Mouse (Mus musculus) embryonic facial prominence, embryonic 15.5 days (tissue): ENCODE measurements around the gene Bhmt. TPM values are rescaled to one million over a fixed set of nuclear protein-coding genes. Genes with fewer than 3 reads are reported as not detected.

Experiments
- ATAC-seq: fragments of 200-750 bp; cut with Nextera tagmentation; 2 replicates; pipeline ENCODE4 v1.8.0; 2017; ENCODE audit warnings: low read depth, moderate TSS enrichment; ENCODE audit not compliant: insufficient number of reproducible peaks, low FRiP score, low TSS enrichment
- H3K27ac ChIP-seq: fragments of 300-500 bp; sonication (generic); replicated peaks from 2 replicates; pipeline ENCODE4 v1.5.1; 2015; ENCODE audit warnings: mild to moderate bottlenecking, inconsistent platforms
- H3K27me3 ChIP-seq: fragments of 300-500 bp; sonication (generic); 2 replicates; pipeline ENCODE4 v1.6.1; 2015; ENCODE audit warnings: inconsistent platforms
- H3K36me3 ChIP-seq: fragments of 300-500 bp; sonication (generic); 2 replicates; pipeline ENCODE4 v1.6.1; 2015; ENCODE audit warnings: mild to moderate bottlenecking, inconsistent platforms
- H3K4me1 ChIP-seq: fragments of 300-500 bp; sonication (generic); 2 replicates; pipeline ENCODE4 v1.6.1; 2015; ENCODE audit warnings: inconsistent platforms
- H3K4me2 ChIP-seq: fragments of 300-500 bp; sonication (generic); replicated peaks from 2 replicates; pipeline ENCODE4 v1.6.1; 2015; ENCODE audit warnings: mild to moderate bottlenecking, inconsistent platforms
- H3K4me3 ChIP-seq: fragments of 300-500 bp; sonication (generic); replicated peaks from 2 replicates; pipeline ENCODE4 v1.5.1; 2015; ENCODE audit warnings: mild to moderate bottlenecking, inconsistent platforms
- H3K9ac ChIP-seq: fragments of 300-500 bp; sonication (generic); 2 replicates; pipeline ENCODE4 v1.6.1; 2015; ENCODE audit warnings: inconsistent platforms
- H3K9me3 ChIP-seq: fragments of 300-500 bp; sonication (generic); replicated peaks from 2 replicates; pipeline ENCODE4 v1.6.1; 2016; ENCODE audit warnings: inconsistent platforms
- WGBS: fragments of 180-500 bp; shearing (Covaris S2); methylation state at CpG from one replicate; pipeline ENCODE4 v1.1.7; 2015; 5-methylcytosine and 5-hydroxymethylcytosine counted together
- polyA plus RNA-seq: library from polyadenylated mRNA; unstranded; fragments of >200 nt; fragmentation: Nextera tagmentation; extraction: Ambion mirVana; gene quantifications from 2 replicates; pipeline ENCODE4 v1.2.1, GENCODE M21; 2015

Bhmt gene
- not detected in 2 replicates for polyA plus RNA-seq

DNA sequence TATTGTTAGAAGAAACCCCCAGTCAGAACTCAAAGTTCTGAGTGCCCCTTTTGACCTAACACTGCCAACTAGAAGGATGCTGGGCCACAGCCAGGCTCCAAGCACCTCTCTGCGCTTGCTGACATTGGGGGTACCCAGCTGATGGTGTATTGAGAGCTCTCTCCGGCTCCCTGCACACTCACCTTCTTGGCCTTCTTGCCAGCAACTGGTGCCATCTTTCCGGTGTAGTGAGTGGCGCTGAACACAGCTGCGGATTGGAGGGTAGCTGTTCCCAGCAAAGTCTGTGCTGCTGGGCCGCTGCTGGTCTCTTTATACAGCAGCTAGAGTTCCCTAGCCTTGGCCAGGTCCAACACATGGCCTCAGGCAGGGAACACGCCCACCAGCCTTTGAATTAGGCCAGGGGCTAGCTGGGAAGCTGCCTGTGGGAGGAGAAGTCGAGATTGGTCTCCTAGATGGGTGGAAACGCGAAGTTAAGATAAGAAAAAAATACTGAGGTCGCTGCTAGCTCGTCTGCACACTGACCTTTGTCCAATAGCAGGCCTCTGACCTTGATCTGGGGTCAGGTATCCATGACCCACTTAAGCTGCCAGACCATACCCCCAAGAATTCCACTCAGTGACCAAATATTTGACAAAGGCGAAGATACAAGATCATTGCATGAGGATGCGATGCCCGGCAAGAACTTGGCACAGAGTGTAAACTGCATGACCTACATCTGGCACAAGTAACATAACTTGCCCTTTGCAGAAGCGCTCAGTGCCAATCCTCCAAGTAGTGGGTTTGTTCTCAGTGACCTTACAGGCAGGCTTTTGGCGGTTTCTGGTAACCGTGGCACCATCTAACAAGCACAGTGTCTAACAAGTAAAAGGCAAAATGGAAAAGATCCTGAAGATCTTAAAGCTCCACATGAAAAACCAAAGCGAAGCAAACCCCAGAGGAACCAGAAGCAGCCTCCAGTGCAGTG is at the start of gene Bhmt:
TSS of gene Bhmt (minus strand) at position 680 of the 964 bp plus-strand sequence.
- Histone ChIP-seq H3K4me3 (no peak within 1 kb of the TSS), H3K27ac (no peak within 1 kb of the TSS), H3K36me3 (no peaks in the 10 kb centered on the region), H3K4me2 (no peak within 1 kb of the TSS), H3K4me1 (no peaks in the 10 kb centered on the region), H3K9ac (no peak within 1 kb of the TSS), H3K9me3 (no peaks in the 10 kb centered on the region), H3K27me3 (no peaks in the 10 kb centered on the region)
- ATAC-seq, result no peak
- 69% methylated on average over 19 of the region's 19 CpGs for WGBS

DNA sequence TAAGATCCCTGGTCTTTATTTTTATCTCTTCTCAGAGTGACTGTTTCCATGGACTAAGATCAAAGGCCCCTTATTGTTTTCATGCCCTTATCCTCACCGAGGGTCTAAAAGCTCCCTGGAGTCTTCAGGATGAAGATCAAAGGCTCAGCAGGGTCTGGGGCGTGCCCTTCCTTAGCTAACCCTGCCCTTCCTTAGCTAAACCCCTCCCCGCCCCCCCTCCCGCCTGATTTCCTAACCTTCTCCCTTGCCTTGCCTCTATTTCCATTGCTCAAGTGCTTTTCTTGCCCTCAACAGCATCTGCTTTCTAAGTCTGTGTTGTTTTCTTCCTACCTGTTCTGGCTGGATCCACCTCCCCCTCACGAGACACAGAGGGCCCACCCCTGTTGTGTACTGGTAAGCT is 49.6 kb upstream of the Bhmt start:
- H3K4me3 ChIP-seq, result no peak overlapping the region
- no peak overlapping the region for H3K9ac ChIP-seq
- H3K9me3 ChIP-seq, result no peaks in the 10 kb centered on the region
- no peak overlapping the region for H3K27ac ChIP-seq
- no peak overlapping the region for H3K4me2 ChIP-seq
- H3K4me1 ChIP-seq, result no peaks in the 10 kb centered on the region
- no peak for ATAC-seq
- 13% methylated on average over 5 of the region's 5 CpGs for WGBS
- no peaks in the 10 kb centered on the region for H3K36me3 ChIP-seq
- no peaks in the 10 kb centered on the region for H3K27me3 ChIP-seq

DNA sequence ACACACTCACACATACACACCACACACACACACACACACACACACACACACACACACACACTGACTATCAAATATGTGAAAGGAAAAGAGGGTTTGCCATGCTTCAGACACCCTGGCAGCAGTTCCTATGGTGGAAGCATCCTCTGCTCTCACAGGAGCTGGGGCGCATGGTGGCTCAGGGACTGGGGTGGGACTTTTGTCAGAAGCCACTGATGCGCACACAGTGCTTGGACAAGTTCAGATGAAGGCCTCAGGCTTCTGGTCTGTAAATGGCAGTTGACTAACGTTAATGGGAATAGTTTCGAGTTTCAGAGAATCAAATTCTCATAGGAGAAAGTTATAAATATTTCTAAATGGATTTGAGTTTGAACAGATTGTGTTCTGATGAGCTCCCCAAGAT is 47.5 kb upstream of the Bhmt start:
- Histone ChIP-seq H3K36me3 (no peaks in the 10 kb centered on the region), H3K9me3 (no peaks in the 10 kb centered on the region), H3K4me1 (no peaks in the 10 kb centered on the region), H3K27ac (no peak overlapping the region), H3K9ac (no peak overlapping the region), H3K4me3 (no peak overlapping the region), H3K27me3 (no peaks in the 10 kb centered on the region), H3K4me2 (no peak overlapping the region)
- WGBS, result 68% methylated on average over 4 of the region's 4 CpGs
- ATAC-seq, result no peak

DNA sequence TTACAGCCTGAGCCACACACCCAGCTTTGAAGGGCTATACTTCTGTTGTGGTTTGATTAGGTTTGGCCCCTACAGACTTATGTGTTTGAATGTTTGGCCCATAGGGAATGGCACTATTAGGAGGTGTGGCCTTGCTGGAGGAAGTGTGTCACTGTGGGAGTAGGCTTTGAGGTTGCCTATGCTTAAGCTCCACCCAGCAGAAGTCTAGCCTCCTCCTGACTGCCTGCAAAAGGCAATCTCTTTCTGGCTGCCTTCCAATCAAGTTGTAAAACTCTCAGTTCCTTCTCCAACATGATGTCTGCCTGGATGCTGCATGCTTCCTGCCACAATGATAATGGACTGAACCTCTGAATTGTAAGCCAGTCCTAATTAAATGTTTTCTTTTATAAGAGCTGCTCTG is 45.6 kb upstream of the Bhmt start:
- Histone ChIP-seq H3K27ac (no peak overlapping the region), H3K4me3 (no peak overlapping the region), H3K36me3 (no peaks in the 10 kb centered on the region), H3K4me1 (no peaks in the 10 kb centered on the region), H3K27me3 (no peaks in the 10 kb centered on the region), H3K4me2 (no peak overlapping the region), H3K9me3 (no peaks in the 10 kb centered on the region), H3K9ac (no peak overlapping the region)
- no peak for ATAC-seq

DNA sequence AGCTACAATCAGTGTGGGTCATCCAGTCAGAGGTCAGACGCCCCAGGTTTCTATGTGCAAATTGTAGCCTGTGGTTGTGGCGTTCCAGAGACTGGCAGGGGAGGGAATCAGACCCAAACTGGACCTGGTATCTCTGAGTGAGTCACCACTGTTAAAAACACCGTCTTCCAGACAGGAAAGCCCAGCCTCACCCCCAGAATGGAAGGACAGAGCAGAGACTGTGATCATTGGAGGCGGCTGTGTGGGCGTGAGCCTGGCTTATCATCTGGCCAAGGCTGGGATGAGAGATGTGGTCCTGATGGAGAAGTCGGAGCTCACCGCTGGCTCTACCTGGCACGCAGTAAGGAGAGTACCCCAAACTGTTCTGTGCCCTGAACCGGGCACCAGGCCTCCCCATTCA is 39.1 kb upstream of the Bhmt start:
- Histone ChIP-seq H3K4me2 (no peak overlapping the region), H3K9me3 (no peaks in the 10 kb centered on the region), H3K9ac (no peak overlapping the region), H3K4me3 (no peak overlapping the region), H3K27me3 (peaks cover 10% of the 10 kb centered on the region), H3K27ac (no peak overlapping the region), H3K4me1 (0 out of 2 replicates have a peak, but pooled peaks cover 5% of the 10 kb centered on the region), H3K36me3 (no peaks in the 10 kb centered on the region)
- 73% methylated on average over 9 of the region's 9 CpGs for WGBS
- ATAC-seq, result no peak

DNA sequence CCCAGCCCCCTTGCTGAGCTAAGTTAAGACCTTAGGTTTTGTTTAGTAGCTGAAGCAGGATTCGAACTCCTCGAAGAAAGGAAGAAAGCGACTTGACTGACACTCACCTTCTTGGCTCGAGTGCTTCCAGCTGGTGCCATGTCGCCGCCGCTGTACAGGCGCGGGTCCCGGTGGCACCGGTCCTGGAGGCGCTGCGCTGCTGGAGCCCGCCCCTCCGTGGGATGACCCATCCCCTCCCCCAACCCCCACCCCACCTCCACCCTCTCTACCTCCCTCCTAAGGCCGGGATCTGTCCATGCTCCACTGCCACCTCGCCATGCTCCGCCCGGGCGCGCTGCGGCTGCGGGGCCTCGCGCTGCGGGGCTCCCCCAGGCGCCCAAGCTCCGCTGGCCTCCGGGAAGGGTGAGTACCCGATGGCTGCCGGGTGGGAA is 36.4 kb upstream of the Bhmt start, which contains the start of the genes Bhmt2 and Dmgdh:
TSS of gene Bhmt2 (minus strand) at position 172 of the 431 bp plus-strand sequence.
TSS of gene Dmgdh (plus strand) at position 303 of the 431 bp plus-strand sequence.
- no peak for ATAC-seq
- Histone ChIP-seq H3K27ac (no peak within 1 kb of the TSS), H3K36me3 (no peaks in the 10 kb centered on the region), H3K4me1 (0 out of 2 replicates have a peak, but pooled peaks cover 5% of the 10 kb centered on the region), H3K9ac (no peak within 1 kb of the TSS), H3K27me3 (peaks cover 10% of the 10 kb centered on the region), H3K4me3 (peak within 1 kb of the TSS; percentile 16), H3K4me2 (peak within 1 kb of the TSS; percentile 39), H3K9me3 (no peaks in the 10 kb centered on the region)
- WGBS, result 6% methylated on average over 31 of the region's 31 CpGs

DNA sequence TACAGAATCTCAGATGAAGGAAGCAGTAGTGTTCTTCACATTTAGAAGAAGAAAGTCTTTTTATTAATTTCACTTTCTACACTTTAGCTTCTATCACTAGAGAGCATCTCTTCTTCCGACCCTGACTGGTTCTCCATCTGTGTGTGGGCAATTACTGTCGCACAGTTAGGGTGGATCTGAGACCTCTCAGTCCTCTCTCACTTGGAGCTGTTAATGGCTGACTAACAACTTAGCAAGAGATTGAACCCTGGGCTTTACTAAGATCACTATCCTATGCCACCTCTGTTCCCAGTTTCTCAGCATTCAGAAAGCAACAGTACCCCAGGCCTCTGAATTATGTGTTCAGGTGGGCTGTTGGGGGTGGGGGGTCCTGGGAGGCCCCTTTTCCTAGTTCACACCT is 35.5 kb upstream of the Bhmt start:
- H3K9me3 ChIP-seq, result no peaks in the 10 kb centered on the region
- 0 out of 2 replicates have a peak, but pooled peaks cover 5% of the 10 kb centered on the region for H3K4me1 ChIP-seq
- H3K4me3 ChIP-seq, result no peak overlapping the region
- H3K4me2 ChIP-seq, result no peak overlapping the region
- H3K27me3 ChIP-seq, result peaks cover 10% of the 10 kb centered on the region
- 69% methylated on average over 2 of the region's 2 CpGs for WGBS
- no peak overlapping the region for H3K9ac ChIP-seq
- ATAC-seq, result no peak
- H3K36me3 ChIP-seq, result no peaks in the 10 kb centered on the region
- no peak overlapping the region for H3K27ac ChIP-seq

DNA sequence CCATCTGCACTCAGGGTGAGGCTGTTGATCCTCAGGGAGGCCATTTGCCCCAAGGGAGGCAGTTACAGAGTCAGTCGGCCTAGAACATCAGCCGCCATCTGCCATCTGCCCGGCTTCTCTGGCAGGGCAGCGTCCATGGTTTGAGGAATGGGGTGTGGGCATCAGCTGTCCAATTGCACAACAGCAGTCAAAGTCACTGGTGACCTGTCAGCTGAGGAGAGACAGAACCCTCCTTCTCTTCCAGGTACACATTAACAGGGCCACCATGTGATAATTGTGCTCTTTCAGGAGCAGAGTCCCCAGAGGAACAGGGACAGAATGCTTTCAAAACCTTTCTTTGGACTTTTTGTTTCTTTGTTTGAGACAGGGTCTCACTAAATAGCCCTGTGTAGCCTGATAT is 34.6 kb upstream of the Bhmt start:
- Histone ChIP-seq H3K27me3 (peaks cover 10% of the 10 kb centered on the region), H3K4me1 (0 out of 2 replicates have a peak, but pooled peaks cover 5% of the 10 kb centered on the region), H3K9me3 (no peaks in the 10 kb centered on the region), H3K4me2 (no peak overlapping the region), H3K9ac (no peak overlapping the region), H3K36me3 (no peaks in the 10 kb centered on the region), H3K27ac (no peak overlapping the region), H3K4me3 (no peak overlapping the region)
- WGBS, result 90% methylated on average over 4 of the region's 4 CpGs
- no peak for ATAC-seq

DNA sequence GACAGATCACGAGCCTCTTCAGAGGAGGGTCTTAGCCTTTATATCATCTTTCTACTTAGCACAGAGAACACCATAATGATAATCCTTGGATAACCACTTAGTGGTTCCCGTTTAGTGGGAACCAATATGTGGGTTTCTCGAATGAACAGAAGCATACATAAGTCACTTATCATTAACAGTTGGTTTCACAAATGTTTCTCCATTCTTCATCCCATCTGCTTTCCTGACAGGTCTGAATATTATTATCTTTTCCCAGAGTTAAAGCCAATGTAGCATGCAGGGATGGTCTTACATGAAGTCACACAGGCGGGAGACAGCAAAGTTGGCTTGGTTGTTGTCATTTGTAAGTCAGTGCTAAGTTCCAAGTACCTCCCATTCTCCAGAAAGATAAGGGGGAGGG is 29.8 kb upstream of the Bhmt start:
- Histone ChIP-seq H3K4me3 (no peak overlapping the region), H3K27me3 (no peaks in the 10 kb centered on the region), H3K9me3 (no peaks in the 10 kb centered on the region), H3K4me2 (no peak overlapping the region), H3K27ac (no peak overlapping the region), H3K36me3 (no peaks in the 10 kb centered on the region), H3K9ac (no peak overlapping the region), H3K4me1 (no peaks in the 10 kb centered on the region)
- WGBS, result 78% methylated on average over 4 of the region's 4 CpGs
- ATAC-seq, result no peak

DNA sequence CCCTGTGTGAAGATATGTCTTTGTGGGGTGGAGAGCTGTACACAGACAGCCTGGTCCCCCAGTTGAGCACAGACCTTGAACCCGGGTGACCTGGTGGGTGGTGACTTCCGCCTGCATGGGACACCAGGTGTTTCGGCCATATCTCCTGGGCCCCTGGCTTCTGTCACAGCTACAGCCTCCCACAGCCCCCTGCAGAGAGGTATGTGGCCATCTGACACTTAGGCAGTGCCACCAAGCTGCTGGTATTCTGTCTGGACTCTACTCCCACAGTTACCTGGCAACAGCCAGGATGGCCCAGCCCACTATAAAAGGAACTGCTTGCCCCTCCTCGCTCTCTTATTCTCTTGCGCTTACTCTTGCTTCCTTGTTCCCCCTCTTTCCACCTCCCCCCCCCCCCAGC is 20.2 kb upstream of the Bhmt start:
- no peaks in the 10 kb centered on the region for H3K27me3 ChIP-seq
- no peaks in the 10 kb centered on the region for H3K9me3 ChIP-seq
- no peaks in the 10 kb centered on the region for H3K4me1 ChIP-seq
- no peak for ATAC-seq
- no peak overlapping the region for H3K4me2 ChIP-seq
- H3K4me3 ChIP-seq, result no peak overlapping the region
- no peak overlapping the region for H3K9ac ChIP-seq
- no peak overlapping the region for H3K27ac ChIP-seq
- no peaks in the 10 kb centered on the region for H3K36me3 ChIP-seq
- 85% methylated on average over 5 of the region's 5 CpGs for WGBS

DNA sequence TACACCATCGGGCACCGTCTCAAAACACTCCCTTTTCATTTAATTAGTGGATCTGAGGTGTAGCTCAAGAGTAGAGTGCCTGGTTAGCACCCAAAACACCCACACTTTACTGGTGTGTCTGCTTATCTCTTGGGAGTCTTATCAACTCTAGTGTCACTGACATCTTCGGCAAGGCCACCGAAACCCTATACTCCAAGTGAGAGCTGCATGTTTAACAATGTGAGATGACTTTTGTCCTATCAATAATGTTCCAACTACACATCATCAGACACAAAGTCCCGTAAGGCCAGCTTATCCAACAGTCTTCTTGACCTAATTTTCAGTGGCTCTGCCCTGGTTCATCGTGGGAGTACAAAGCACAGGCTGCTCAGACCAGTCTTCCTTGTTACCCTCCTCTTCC is 15.6 kb upstream of the Bhmt start:
- H3K4me2 ChIP-seq, result no peak overlapping the region
- no peaks in the 10 kb centered on the region for H3K9me3 ChIP-seq
- H3K9ac ChIP-seq, result no peak overlapping the region
- H3K36me3 ChIP-seq, result no peaks in the 10 kb centered on the region
- H3K27ac ChIP-seq, result no peak overlapping the region
- WGBS, result 83% methylated on average over 6 of the region's 6 CpGs
- H3K4me3 ChIP-seq, result no peak overlapping the region
- no peaks in the 10 kb centered on the region for H3K27me3 ChIP-seq
- no peaks in the 10 kb centered on the region for H3K4me1 ChIP-seq
- ATAC-seq, result no peak
